Mouse (Mus musculus): ENCODE measurements around the gene Akirin2. TPM values are rescaled to one million over a fixed set of nuclear protein-coding genes. Genes with fewer than 3 reads are reported as not detected.

Gene Akirin2
- total RNA-seq, 4 experiments from 2014 or later = 62.4 to 84.6 (median 78.6) TPM

DNA sequence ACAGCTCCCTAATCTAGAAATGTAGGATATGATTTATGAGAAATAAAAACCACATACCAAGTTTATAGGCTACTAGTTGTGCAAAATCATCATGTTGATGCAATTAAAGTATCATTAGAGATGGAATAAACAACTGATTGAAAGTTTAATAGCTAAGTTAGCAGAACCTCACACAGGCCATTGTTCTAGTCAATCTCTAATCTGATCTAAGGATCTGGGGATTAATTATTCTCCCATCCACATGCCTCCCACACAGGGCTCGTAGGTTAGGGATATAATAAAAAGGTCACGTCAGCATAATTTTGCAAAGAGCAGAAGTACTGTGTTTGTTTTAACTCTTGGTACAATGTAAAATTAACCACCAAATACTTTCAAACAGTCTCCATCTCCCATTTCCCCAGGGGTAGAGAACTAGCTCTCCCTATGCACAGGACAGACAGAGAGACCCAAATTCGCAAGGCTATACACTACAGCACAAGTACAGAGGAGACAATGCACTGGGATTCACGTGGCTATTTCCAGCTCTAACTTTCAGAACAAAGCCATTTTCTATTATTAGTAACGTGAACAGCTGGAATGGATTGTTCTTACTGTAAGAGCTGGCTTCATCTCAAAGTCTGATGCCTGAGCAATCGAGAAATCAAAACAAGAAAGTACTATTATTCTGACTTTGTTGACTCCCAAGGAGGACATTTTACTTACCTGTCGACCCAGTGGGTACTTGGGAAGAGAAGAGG, 34.3 kb downstream of the Akirin2 start:
- DNase-seq = no peak

DNA sequence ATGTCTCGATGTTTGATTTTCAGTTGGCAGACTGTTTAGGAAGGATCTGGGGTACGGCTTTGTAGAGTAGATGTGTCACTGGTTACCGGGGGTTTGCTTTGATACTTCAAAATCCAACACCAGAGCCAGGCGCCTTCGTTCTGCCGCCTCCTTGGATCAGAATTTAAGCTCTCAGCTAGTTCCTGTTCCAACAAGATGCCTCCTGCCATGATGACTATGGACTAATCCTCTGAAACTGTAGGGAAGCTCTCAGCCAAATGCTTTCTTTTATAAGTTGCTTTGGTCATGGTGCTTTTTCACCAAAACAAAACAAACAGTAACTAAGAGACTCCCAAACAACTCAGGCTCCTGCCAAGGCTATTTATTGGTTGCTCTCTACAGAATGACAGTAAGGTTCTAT, 52.4 kb downstream of the Akirin2 start:
- no peak for DNase-seq

DNA sequence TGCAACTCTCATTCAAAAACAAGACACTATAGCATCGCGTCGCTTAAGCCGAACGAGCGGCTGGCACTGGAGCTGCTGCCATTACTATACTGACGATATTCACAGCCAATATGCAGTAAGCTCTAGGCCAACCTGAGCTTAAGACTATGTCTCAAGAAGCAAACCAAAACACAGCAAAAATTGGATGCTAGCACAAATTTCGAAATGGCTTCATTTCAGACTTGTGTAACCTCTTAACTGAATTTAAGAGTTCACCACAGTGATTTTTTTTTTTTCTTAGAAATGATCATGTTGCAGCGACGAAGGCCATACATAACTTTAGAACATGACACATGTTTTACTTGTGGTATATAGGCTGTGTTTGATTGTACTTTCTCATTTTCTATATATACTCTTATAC, 55.9 kb downstream of the Akirin2 start:
- DNase-seq = no peak

DNA sequence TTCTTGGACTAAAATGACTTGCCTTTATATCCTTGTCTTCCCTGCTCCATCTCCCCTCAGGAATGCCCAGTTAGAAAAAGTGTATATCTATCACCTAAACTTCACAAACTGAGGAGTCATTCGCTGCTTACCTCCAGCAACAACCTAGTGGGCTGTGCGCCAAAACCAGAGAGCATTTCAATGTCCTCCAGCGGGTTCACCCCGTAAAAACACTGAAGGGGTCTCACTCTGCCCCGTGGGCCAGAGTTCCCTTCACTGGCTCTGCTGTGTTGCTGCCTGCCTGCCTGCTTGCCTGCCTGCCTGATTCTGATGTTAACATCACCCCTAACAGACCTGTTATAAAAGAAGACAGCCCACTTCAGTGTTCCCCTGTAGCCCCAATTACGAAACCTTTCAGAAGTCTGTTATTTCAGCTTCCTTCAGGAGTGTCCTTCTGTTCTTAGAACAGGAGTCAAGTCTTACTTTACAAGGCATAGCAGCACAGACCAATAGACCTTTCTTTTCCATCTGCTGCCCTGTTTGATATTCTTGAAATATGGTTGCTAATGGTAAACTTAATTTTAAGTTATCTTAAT, 62.9 kb downstream of the Akirin2 start:
- DNase-seq = no peak

DNA sequence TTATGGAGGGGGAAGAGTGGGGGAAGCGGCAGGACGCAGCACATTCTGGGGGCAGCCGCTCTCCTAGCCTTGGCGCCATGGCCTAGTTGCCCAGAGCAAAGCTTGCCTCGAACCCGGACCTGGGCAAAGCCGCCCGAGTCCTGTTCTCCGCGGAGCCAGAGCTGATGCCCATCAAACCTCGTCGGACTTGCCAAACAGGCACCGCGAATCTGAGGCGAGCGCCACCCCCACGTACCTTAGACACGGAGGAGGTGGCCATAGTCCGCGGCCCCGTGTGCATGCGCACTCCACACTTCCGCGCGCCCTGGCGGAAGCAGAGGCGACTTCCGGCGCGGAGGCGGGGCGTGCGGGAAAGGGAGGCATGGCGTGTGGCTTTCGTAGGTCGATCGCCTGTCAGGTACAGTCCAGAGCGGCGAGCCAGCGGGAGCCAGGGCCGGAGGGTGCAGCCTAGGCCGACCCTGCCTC, 63.9 kb downstream of the Akirin2 start, which contains the start of the genes Orc3 and Rars2:
TSS of gene Orc3 (minus strand) at position 315 of the 465 bp plus-strand sequence.
TSS of gene Rars2 (plus strand) at position 328 of the 465 bp plus-strand sequence.
- DNase-seq = peak; percentile 89

DNA sequence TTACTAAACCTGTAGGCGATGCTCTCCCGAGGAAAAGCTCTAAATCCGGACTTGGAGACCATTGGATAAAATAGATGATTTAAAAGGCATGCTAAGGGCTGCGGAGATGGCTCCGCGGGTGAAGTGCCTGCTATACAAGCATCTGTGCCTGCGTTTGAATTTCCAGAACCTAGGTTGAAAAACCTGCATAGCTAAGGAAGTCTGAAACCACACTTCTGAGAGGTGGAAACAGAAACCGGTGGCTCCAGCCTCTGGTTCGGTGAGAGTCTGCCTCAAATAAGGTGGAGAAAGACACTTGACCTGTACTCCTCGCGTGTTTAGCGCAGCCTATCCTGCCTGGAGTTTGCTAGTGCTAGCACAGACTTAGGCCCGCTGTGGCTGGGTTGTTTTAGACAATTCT, 64.6 kb downstream of the Akirin2 start:
- DNase-seq = no peak

DNA sequence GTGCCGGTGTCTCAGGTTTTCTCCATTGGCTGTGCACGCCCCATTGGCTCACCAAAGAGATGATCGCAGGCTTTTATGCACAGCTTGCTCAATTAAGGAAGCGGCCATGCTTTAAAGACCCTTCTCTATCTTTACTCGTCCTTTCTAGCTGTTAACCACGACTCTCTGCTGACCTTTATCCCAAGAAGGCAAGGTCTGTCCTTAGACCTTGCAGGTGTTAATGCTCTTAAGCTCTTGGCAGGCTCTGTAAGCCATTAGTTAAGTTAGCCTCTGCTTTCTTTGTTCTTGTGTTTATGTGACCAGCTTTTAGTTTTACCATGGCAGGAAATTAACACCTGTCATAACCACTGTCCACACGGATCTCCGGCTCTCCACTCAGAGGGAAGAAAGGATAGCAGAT, 65.4 kb downstream of the Akirin2 start:
- no peak for DNase-seq

Other genes with a start within 250 kb of the Akirin2 start
- 10 to 100 TPM; 58.4 to 78.6 (median 70.1) TPM for gene Orc3, start 64.0 kb downstream of the Akirin2 start, total RNA-seq (2022)
- gene Rars2, start 64.0 kb downstream of the Akirin2 start, total RNA-seq (2022) = 10 to 100 TPM; 29.7 to 38.4 (median 35.2) TPM
- gene Slc35a1, start 136.5 kb downstream of the Akirin2 start, total RNA-seq (2022) = 10 to 100 TPM; 42.8 to 55.2 (median 53.0) TPM
- gene Cfap206, start 179.3 kb downstream of the Akirin2 start, total RNA-seq (2022) = under 1 TPM; 0.31 to 1.00 (median 0.65) TPM
- not detected for gene Gm136, start 205.3 kb downstream of the Akirin2 start, total RNA-seq (2022)
- gene Smim8, start 227.5 kb downstream of the Akirin2 start, total RNA-seq (2022) = 10 to 100 TPM; 17.3 to 26.2 (median 21.9) TPM